Mouse (Mus musculus): Measurements from ENCODE around the gene Man2b2.

Gene Man2b2

GRCm38 (mm10) chr5:36851572-36851971, 21.1 kb upstream of the Man2b2 start:
- no peak for TF ChIP-seq GATA4 (IDR thresholded peaks at IDR 0.05; ENCODE audit: insufficient replicate concordance, low read length)

- TF ChIP-seq GATA4 (IDR thresholded peaks at IDR 0.05; ENCODE audit: insufficient replicate concordance, low read length) = no peak
Observed at GRCm38 (mm10) chr5:36844490-36844889, 14.0 kb upstream of the Man2b2 start.

- TF ChIP-seq GATA4 (IDR thresholded peaks at IDR 0.05; ENCODE audit: insufficient replicate concordance, low read length) = no peak
Observed at GRCm38 (mm10) chr5:36841701-36842100, 11.2 kb upstream of the Man2b2 start.

GRCm38 (mm10) chr5:36840092-36840491, 9.6 kb upstream of the Man2b2 start:
- TF ChIP-seq GATA4 (IDR thresholded peaks at IDR 0.05; ENCODE audit: insufficient replicate concordance, low read length) = no peak

- no peak for TF ChIP-seq GATA4 (IDR thresholded peaks at IDR 0.05; ENCODE audit: insufficient replicate concordance, low read length)
Observed at GRCm38 (mm10) chr5:36839602-36840001, 9.1 kb upstream of the Man2b2 start.

GRCm38 (mm10) chr5:36839032-36839431, 8.6 kb upstream of the Man2b2 start:
- no peak for TF ChIP-seq GATA4 (IDR thresholded peaks at IDR 0.05; ENCODE audit: insufficient replicate concordance, low read length)

GRCm38 (mm10) chr5:36835933-36836332, 5.5 kb upstream of the Man2b2 start:
- TF ChIP-seq GATA4 (IDR thresholded peaks at IDR 0.05; ENCODE audit: insufficient replicate concordance, low read length) = no peak

GRCm38 (mm10) chr5:36831272-36831671, 819 bp upstream of the Man2b2 start:
- TF ChIP-seq GATA4 (IDR thresholded peaks at IDR 0.05; ENCODE audit: insufficient replicate concordance, low read length) = no peak

GRCm38 (mm10) chr5:36829098-36829497, 1.4 kb downstream of the Man2b2 start:
- TF ChIP-seq GATA4 (IDR thresholded peaks at IDR 0.05; ENCODE audit: insufficient replicate concordance, low read length) = no peak

GRCm38 (mm10) chr5:36822907-36823306, 7.5 kb downstream of the Man2b2 start:
- TF ChIP-seq GATA4 (IDR thresholded peaks at IDR 0.05; ENCODE audit: insufficient replicate concordance, low read length) = no peak

GRCm38 (mm10) chr5:36820142-36820541, 10.3 kb downstream of the Man2b2 start:
- no peak for TF ChIP-seq GATA4 (IDR thresholded peaks at IDR 0.05; ENCODE audit: insufficient replicate concordance, low read length)

GRCm38 (mm10) chr5:36819742-36820141, 10.7 kb downstream of the Man2b2 start:
- TF ChIP-seq GATA4 (IDR thresholded peaks at IDR 0.05; ENCODE audit: insufficient replicate concordance, low read length) = no peak

- TF ChIP-seq GATA4 (IDR thresholded peaks at IDR 0.05; ENCODE audit: insufficient replicate concordance, low read length) = no peak
Observed at GRCm38 (mm10) chr5:36817738-36818137, 12.7 kb downstream of the Man2b2 start.

GRCm38 (mm10) chr5:36814554-36814953, 15.9 kb downstream of the Man2b2 start:
- no peak for TF ChIP-seq GATA4 (IDR thresholded peaks at IDR 0.05; ENCODE audit: insufficient replicate concordance, low read length)

- TF ChIP-seq GATA4 (IDR thresholded peaks at IDR 0.05; ENCODE audit: insufficient replicate concordance, low read length) = no peak
Observed at GRCm38 (mm10) chr5:36811413-36811812, 19.0 kb downstream of the Man2b2 start.

- TF ChIP-seq GATA4 (IDR thresholded peaks at IDR 0.05; ENCODE audit: insufficient replicate concordance, low read length) = no peak
Observed at GRCm38 (mm10) chr5:36810634-36811033, 19.8 kb downstream of the Man2b2 start.

- TF ChIP-seq GATA4 (IDR thresholded peaks at IDR 0.05; ENCODE audit: insufficient replicate concordance, low read length) = no peak
Observed at GRCm38 (mm10) chr5:36809123-36809522, 21.3 kb downstream of the Man2b2 start.

GRCm38 (mm10) chr5:36807106-36807505, 23.3 kb downstream of the Man2b2 start:
- no peak for TF ChIP-seq GATA4 (IDR thresholded peaks at IDR 0.05; ENCODE audit: insufficient replicate concordance, low read length)
